Mouse (Mus musculus) c-Kit-positive CD71-negative TER-119-negative erythroid progenitor cells, embryonic 14.5 days (primary cell): ENCODE measurements at regions not wholly inside any gene's neighbourhood (a gene's known extent, or its start where the extent isn't known, plus 50 kb on each side); places are given as distances from the start of the nearest gene placed in this dataset.

ENCODE experiments used
- DNase-seq: peaks from one replicate; pipeline ENCODE4 v3.0.0-alpha.2; 2013; ENCODE audit warnings: low read depth

DNA sequence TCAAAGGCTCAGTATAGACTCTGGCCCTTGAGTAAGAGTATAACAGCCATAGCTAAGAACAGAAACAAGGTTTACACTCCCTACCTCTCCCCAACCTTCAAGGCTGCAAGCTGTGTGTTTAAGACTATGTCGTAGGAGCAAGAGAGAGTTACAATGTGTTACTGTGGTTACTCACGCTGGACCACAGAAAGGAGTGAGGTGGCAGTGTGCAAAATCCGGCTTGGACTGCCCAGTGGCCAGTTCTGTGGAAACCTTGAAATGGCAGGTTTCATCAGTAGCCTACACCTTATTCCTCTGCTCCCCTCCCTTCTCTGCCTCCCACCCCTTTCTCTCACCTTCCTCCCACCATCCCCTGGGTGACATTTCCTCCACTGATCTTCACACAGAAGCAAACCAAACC lies 114.3 kb upstream of the Ado start:
- no peak for DNase-seq

DNA sequence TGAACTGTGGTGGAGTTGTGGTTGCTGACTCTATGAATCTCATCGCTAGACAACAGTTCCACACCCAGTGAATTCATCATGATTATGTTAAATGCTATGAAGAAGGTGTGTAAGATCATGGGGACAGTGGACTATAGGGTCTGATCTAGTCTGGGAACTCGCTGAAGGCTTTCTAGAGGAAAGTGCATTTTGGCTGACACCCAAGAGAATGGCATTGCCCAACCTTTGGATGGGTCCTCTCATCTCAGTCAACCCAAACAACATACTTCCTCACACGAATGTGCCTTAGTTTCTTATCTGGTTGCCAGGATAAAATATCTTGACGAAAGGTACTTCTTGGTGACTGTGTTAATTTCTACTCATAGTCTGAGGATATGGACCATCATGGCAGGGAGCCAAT lies 112.9 kb upstream of the Ado start:
- no peak for DNase-seq

- DNase-seq, result no peak
Observed at GRCm38 (mm10) chr10:67658005-67658545, 109.3 kb upstream of the Ado start.

DNA sequence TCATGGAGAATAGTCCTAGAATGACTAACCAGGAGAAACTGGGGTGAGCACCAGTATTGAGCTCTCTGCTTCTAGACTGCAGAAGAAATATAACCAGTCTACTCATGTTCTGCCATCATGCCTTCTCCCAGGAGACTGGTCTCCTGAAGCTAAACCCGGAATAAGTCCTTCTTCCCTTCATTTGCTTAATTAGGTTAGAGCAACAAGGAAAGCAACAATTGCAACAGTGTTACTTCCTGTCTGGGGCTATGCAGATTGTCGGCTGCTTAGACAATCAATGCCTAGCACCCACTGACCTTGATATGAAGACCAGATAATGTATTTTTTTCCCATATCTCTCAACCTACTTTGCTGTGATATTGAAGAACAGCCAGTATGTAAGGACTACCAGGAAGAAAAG lies 108.5 kb upstream of the Ado start:
- DNase-seq, result no peak

- no peak for DNase-seq
Observed at GRCm38 (mm10) chr10:67654518-67654917, 105.8 kb upstream of the Ado start.

DNA sequence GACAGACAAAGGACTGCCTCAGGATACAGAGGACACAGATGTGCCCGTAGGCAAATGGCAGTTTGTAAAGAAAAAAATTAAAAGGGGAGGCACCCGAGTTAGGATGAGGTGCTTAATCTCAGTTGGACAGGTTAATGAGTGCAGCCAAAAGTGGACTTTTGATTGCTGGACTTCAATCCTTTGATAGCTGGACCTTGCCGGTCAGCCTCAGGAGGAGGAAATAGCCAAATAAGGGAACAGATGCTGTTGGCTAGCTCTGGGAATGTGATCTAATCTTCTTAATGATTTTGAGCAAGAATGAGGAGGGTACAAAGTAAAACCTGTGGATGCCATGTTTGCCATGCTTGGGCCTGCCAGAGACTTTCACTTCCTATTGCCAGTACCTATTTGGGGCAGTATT lies 103.5 kb upstream of the Ado start:
- no peak for DNase-seq

GRCm38 (mm10) chr10:67651386-67651785 lies 102.6 kb upstream of the Ado start:
- no peak for DNase-seq

- no peak for DNase-seq
Observed at GRCm38 (mm10) chr10:67647777-67648727, 99.3 kb upstream of the Ado start.

- DNase-seq, result no peak
Observed at GRCm38 (mm10) chr10:67646659-67647559, 98.2 kb upstream of the Ado start.

DNA sequence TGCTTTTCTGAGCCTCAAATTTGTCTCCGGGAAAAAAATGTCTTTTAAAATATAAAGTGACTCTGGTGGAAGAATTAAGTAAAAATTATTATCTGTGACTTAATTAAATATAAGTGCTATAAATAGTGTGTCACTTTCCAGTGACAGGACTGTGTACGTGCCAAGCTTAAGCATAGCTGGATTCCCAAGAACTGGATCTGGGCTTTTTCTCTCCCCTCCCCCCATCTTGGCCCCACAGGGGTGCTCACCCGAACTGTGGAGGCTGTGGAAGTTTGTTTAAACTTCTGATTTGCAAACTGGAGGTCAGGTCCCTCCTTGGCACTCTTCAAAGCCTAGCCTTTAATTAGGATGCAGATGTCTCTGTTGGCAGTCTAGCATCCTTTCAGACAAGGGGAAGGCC lies 97.1 kb upstream of the Ado start:
- no peak for DNase-seq

DNA sequence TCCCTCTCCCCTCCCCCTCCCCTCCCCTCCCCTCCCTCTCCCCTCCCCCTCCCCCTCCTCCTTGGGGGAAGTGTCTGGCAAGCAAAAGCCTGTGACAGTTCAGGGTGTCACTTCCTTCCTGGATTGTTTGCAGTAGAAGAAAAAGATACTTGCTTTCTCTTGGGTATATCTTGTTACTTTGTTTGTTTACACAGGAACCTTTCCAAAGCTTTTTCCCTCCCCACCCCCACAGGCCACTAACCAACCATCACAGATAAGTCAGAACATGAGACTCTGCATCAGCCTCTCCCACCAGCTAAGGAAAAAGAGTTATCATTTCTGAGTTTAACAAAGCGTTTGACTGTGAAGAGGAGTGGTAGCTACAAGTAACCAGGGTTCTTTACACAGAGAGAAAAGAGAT lies 95.5 kb upstream of the Ado start:
- DNase-seq, result no peak

DNA sequence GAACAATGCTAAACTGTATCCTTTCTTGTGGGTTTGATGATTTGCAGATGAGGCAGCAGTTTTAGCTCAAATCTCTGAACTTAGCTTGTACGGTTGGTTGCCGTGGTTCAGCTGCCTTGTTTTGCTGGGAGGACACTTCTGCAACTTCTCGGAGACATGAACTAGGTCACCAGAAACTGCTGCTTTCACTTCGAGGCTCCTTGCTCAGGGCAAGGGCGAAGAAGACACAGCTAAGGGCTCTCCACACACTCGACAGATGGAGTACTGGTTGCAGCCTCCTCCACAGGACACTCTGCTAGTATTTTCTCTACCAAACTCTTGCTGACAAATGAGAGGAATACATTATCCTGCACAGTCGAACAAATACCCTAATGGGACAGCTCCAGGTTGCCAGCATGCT lies 94.9 kb upstream of the Ado start:
- no peak for DNase-seq

DNA sequence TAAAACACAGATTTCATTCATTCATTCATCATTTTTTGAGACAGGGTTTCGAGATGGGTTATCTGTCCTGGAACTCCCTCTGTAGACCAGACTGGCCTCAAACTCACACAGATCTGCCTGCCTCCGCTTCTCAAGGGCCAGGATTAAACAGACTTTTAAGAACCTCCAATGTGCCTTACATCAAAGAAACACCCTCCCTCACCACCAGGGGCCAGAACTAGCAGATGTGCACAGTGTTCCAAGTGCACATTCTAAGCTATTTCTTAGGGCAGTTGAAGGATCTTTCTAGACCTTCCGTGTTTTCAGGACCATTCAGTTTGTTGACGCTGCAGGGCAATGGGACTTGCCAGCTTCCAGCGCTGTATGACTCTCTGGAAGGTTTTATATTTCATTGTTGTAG lies 88.6 kb upstream of the Ado start:
- no peak for DNase-seq

- DNase-seq, result peak; percentile 34
Observed at GRCm38 (mm10) chr10:67636569-67636968, 87.8 kb upstream of the Ado start.

- DNase-seq, result no peak
Observed at GRCm38 (mm10) chr10:67634795-67635194, 86.0 kb upstream of the Ado start.

DNA sequence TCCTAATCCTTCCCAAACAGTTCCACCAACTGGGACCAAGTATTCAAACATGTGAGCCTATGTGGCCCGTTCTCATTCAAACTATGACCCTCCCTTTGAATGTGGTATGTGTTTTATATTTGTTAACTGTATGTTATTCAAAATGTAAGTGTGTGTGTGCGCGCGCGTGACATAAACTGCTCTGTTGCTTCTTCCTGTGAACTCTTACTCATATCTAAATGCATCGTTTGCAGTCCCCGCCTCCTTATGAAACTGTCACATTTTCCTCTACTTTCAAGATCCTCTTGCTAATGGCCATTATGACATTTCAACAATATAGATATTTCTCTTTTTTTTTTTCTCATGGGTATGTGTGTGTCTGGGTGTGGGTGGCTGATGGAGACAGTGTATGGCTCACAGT lies 84.3 kb upstream of the Ado start:
- no peak for DNase-seq

GRCm38 (mm10) chr10:67623338-67623737 lies 74.6 kb upstream of the Ado start:
- no peak for DNase-seq

GRCm38 (mm10) chr10:67620018-67620417 lies 71.3 kb upstream of the Ado start:
- DNase-seq, result no peak

- DNase-seq, result no peak
Observed at GRCm38 (mm10) chr10:67618112-67618511, 69.4 kb upstream of the Ado start.

DNA sequence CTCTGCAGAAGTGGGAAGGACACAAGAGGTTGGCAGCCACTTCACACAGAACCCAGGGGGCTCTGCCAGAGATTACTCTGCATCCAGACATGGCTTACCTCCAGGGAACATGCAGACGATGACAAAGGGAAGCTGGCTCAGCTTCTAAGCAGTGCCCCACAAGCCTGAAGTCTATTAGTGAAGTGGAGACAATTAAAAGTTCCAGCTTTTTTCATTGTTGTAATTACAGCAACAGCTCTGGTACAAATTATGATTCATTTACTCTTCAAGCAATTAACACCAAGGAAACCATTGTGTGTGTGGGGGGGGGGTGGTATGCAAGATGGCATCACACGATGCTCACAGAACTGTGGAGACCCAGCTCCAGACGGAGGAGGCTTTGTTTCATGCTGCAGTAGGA lies 66.3 kb upstream of the Ado start:
- DNase-seq, result no peak

GRCm38 (mm10) chr10:67610689-67611088 lies 61.9 kb upstream of the Ado start:
- DNase-seq, result peak; percentile 30

DNA sequence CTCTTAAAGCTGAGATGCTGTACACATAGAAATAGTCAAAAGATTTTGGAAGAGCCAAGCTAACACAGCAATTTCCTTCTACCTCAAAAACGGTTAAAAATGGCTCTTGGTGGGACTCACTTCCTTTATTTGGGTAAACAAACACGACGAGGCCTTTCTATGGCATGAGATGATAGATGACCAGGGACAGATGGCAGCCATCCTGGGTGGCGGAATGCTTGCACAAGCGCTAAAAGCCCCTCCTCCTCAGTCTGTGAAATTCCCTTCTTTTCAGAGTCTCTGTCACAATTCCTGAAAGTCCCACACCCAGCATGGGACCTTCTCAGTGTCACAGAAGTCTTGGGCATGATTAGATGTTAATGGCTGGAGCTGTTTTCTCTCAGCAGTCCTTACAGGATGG lies 59.3 kb upstream of the Ado start:
- DNase-seq, result no peak
